Mouse (Mus musculus): ENCODE measurements at regions not wholly inside any gene's neighbourhood (a gene's known extent, or its start where the extent isn't known, plus 50 kb on each side); places are given as distances from the start of the nearest gene placed in this dataset.
"Not testable (repeated sequence)": the region's sequence is repeated elsewhere in the genome, so short reads cannot be mapped to it uniquely, and the experiment has no call there.

GRCm38 (mm10) chr3:22892735-22893134, 816.3 kb downstream of the Tbl1xr1 start:
- DNase-seq (ENCODE audit: low spot score), result no peak
- no peak for TF ChIP-seq POLR2A (IDR thresholded peaks at IDR 0.05; ENCODE audit: borderline replicate concordance, extremely low read depth, insufficient read depth, insufficient read length)
- H3K4me3 ChIP-seq (replicated peaks; ENCODE audit: low read length), result no peak overlapping the region
- no peaks in the 10 kb centered on the region for H3K4me1 ChIP-seq (ENCODE audit: control insufficient read depth, insufficient read depth, low read length)
- no peak for ATAC-seq (ENCODE audit: low FRiP score, low read depth)
- 48% methylated on average over 1 of the region's 1 CpGs for WGBS
- H3K27me3 ChIP-seq (ENCODE audit: control insufficient read depth, insufficient read depth, low read length), result no peaks in the 10 kb centered on the region
- H3K4me2 ChIP-seq (replicated peaks; ENCODE audit: low read depth, low read length, severe bottlenecking), result no peak overlapping the region
- no peak overlapping the region for H3K27ac ChIP-seq (replicated peaks; ENCODE audit: low read depth, low read length)
- H3K36me3 ChIP-seq (ENCODE audit: control insufficient read depth, insufficient read depth, low read length), result no peaks in the 10 kb centered on the region
- no peak overlapping the region for H3K9ac ChIP-seq (ENCODE audit: low read depth, low read length, severe bottlenecking)
- H3K9me3 ChIP-seq (ENCODE audit: control insufficient read depth, low read length), result no peaks in the 10 kb centered on the region

DNA sequence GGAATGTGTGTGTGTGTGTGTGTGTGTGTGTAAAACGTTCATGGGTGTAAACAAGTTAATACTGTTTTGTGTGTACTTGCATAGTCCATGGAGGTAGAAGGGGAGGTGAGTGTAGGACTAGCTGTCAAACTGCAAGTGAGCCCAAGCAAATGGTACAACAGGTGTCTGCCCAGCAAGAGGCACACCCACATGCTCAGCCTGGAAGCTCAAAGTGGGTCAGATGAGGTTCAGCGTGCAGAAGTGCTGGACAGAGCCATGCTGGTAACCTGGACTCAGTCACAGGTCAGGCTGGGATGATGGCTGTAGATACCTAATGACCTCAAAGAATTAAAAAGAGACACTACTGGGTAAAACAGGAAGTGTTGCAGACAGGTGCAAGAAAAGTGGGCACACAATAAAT, 821.2 kb downstream of the Tbl1xr1 start:
- no peak overlapping the region for H3K4me2 ChIP-seq (replicated peaks; ENCODE audit: low read depth, low read length, severe bottlenecking)
- H3K27me3 ChIP-seq (ENCODE audit: control insufficient read depth, insufficient read depth, low read length), result no peaks in the 10 kb centered on the region
- TF ChIP-seq POLR2A (IDR thresholded peaks at IDR 0.05; ENCODE audit: borderline replicate concordance, extremely low read depth, insufficient read depth, insufficient read length), result no peak
- no peak for DNase-seq (ENCODE audit: low spot score)
- no peak overlapping the region for H3K4me3 ChIP-seq (replicated peaks; ENCODE audit: low read length)
- ATAC-seq (ENCODE audit: low FRiP score, low read depth), result no peak
- no peak overlapping the region for H3K27ac ChIP-seq (replicated peaks; ENCODE audit: low read depth, low read length)
- no peaks in the 10 kb centered on the region for H3K36me3 ChIP-seq (ENCODE audit: control insufficient read depth, insufficient read depth, low read length)
- WGBS, result 39% methylated on average over 2 of the region's 2 CpGs
- H3K9me3 ChIP-seq (ENCODE audit: control insufficient read depth, low read length), result no peaks in the 10 kb centered on the region
- no peak overlapping the region for H3K9ac ChIP-seq (ENCODE audit: low read depth, low read length, severe bottlenecking)
- no peaks in the 10 kb centered on the region for H3K4me1 ChIP-seq (ENCODE audit: control insufficient read depth, insufficient read depth, low read length)

GRCm38 (mm10) chr3:22900966-22901365, 824.5 kb downstream of the Tbl1xr1 start:
- Histone ChIP-seq H3K9me3 (ENCODE audit: control insufficient read depth, low read length) (no peaks in the 10 kb centered on the region), H3K4me3 (replicated peaks; ENCODE audit: low read length) (no peak overlapping the region), H3K4me2 (replicated peaks; ENCODE audit: low read depth, low read length, severe bottlenecking) (no peak overlapping the region), H3K36me3 (ENCODE audit: control insufficient read depth, insufficient read depth, low read length) (no peaks in the 10 kb centered on the region), H3K4me1 (ENCODE audit: control insufficient read depth, insufficient read depth, low read length) (no peaks in the 10 kb centered on the region), H3K9ac (ENCODE audit: low read depth, low read length, severe bottlenecking) (no peak overlapping the region), H3K27me3 (ENCODE audit: control insufficient read depth, insufficient read depth, low read length) (no peaks in the 10 kb centered on the region), H3K27ac (replicated peaks; ENCODE audit: low read depth, low read length) (no peak overlapping the region)
- DNase-seq (ENCODE audit: low spot score) (no peak), ATAC-seq (ENCODE audit: low FRiP score, low read depth) (no peak)
- TF ChIP-seq POLR2A (IDR thresholded peaks at IDR 0.05; ENCODE audit: borderline replicate concordance, extremely low read depth, insufficient read depth, insufficient read length), result no peak
- WGBS, result 93% methylated on average over 10 of the region's 10 CpGs

DNA sequence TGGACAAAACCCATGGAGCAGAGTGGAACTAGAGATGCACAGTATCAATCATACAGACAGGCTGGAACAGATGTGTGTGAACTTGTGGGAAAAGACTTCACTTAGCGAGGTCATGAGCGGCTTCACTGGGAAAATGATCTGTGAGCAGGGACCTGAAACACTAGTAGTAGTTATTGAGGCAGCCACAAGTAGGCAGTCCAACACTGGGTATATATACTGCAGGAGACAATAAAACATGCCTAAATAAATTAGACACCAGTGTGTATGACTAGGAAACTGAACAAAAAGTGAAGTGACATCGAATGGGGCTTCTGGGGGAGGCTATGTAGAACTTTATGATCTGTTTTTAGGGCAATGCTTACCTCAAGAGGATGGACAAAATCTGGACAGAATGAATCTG, 852.5 kb downstream of the Tbl1xr1 start:
- Histone ChIP-seq H3K4me1 (ENCODE audit: control insufficient read depth, insufficient read depth, low read length) (no peaks in the 10 kb centered on the region), H3K27ac (replicated peaks; ENCODE audit: low read depth, low read length) (no peak overlapping the region), H3K27me3 (ENCODE audit: control insufficient read depth, insufficient read depth, low read length) (no peaks in the 10 kb centered on the region), H3K36me3 (ENCODE audit: control insufficient read depth, insufficient read depth, low read length) (no peaks in the 10 kb centered on the region), H3K4me2 (replicated peaks; ENCODE audit: low read depth, low read length, severe bottlenecking) (no peak overlapping the region), H3K9me3 (ENCODE audit: control insufficient read depth, low read length) (no peaks in the 10 kb centered on the region), H3K4me3 (replicated peaks; ENCODE audit: low read length) (no peak overlapping the region), H3K9ac (ENCODE audit: low read depth, low read length, severe bottlenecking) (no peak overlapping the region)
- WGBS, result 73% methylated on average over 3 of the region's 3 CpGs
- ATAC-seq (ENCODE audit: low FRiP score, low read depth) (no peak), DNase-seq (ENCODE audit: low spot score) (no peak)
- no peak for TF ChIP-seq POLR2A (IDR thresholded peaks at IDR 0.05; ENCODE audit: borderline replicate concordance, extremely low read depth, insufficient read depth, insufficient read length)

DNA sequence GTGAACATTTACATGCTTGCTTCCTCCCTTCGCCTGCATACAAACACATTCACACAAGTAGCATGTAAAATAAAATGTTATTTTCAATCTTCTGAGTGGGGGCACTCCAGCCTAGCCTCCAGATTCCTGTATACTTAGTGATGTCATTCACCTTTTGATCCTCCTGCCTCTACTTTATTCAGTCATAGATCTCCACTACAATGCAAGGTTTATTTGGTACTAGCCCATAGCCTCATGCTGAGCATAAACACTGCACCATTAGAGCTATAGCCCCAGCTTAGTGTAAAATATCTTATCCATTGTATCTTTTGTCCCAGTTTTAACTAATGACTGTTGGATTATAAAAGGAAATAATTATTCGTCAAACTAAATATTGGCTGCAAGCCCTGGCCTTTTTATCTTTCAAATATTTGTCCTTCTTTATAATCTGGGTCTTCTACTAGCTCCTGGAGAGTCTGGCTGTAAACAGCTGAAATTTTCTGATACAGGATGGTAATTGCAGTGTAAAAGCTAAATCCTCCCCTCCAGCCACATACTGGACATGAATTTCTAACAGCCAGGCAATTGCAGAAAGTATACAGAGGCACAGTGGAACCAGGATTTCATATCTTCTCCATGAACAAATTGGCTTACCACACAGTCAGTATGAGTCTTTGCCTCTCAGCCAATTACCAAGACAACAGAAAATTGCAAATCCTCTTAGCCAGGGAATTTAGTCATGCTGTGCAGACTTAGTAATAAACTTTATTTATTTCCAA, 853.5 kb downstream of the Tbl1xr1 start:
- no peaks in the 10 kb centered on the region for H3K27me3 ChIP-seq (ENCODE audit: control insufficient read depth, insufficient read depth, low read length)
- ATAC-seq (ENCODE audit: low FRiP score, low read depth), result no peak
- no peak overlapping the region for H3K4me2 ChIP-seq (replicated peaks; ENCODE audit: low read depth, low read length, severe bottlenecking)
- no peaks in the 10 kb centered on the region for H3K9me3 ChIP-seq (ENCODE audit: control insufficient read depth, low read length)
- no peak overlapping the region for H3K27ac ChIP-seq (replicated peaks; ENCODE audit: low read depth, low read length)
- TF ChIP-seq POLR2A (IDR thresholded peaks at IDR 0.05; ENCODE audit: borderline replicate concordance, extremely low read depth, insufficient read depth, insufficient read length), result no peak
- 72% methylated on average over 2 of the region's 2 CpGs for WGBS
- H3K36me3 ChIP-seq (ENCODE audit: control insufficient read depth, insufficient read depth, low read length), result no peaks in the 10 kb centered on the region
- no peak overlapping the region for H3K4me3 ChIP-seq (replicated peaks; ENCODE audit: low read length)
- H3K4me1 ChIP-seq (ENCODE audit: control insufficient read depth, insufficient read depth, low read length), result no peaks in the 10 kb centered on the region
- DNase-seq (ENCODE audit: low spot score), result no peak
- H3K9ac ChIP-seq (ENCODE audit: low read depth, low read length, severe bottlenecking), result no peak overlapping the region

- not testable (repeated sequence) for H3K27me3 ChIP-seq (ENCODE audit: control insufficient read depth, insufficient read depth, low read length); H3K27ac ChIP-seq (replicated peaks; ENCODE audit: low read depth, low read length); DNase-seq (ENCODE audit: low spot score)
Observed at GRCm38 (mm10) chr3:22945646-22946045, 869.2 kb downstream of the Tbl1xr1 start.

More at GRCm38 (mm10) chr3:22945646-22946045, 869.2 kb downstream of the Tbl1xr1 start:
- H3K4me3 ChIP-seq (replicated peaks; ENCODE audit: low read length); ATAC-seq (ENCODE audit: low FRiP score, low read depth); H3K9me3 ChIP-seq (ENCODE audit: control insufficient read depth, low read length); H3K36me3 ChIP-seq (ENCODE audit: control insufficient read depth, insufficient read depth, low read length); H3K9ac ChIP-seq (ENCODE audit: low read depth, low read length, severe bottlenecking); H3K4me1 ChIP-seq (ENCODE audit: control insufficient read depth, insufficient read depth, low read length); H3K4me2 ChIP-seq (replicated peaks; ENCODE audit: low read depth, low read length, severe bottlenecking): not testable (repeated sequence)
- WGBS, result 86% methylated on average over 4 of the region's 4 CpGs

Measured in limb, embryonic 14.5 days (tissue).